Mouse (Mus musculus) layer of hippocampus, postnatal 36 days (tissue): ENCODE data around the gene Rorc. TPM values are rescaled to one million over a fixed set of nuclear protein-coding genes. Genes with fewer than 3 reads are reported as not detected.
A peak's percentile ranks its signal among the peaks of the same experiment; 100 is the strongest.

ENCODE experiments used
- DNase-seq, 2 experiments: peaks; one replicate each; pipeline ENCODE4 v3.0.0; 2022
- total RNA-seq, 2 experiments: library from RNA; stranded (reverse); gene quantifications; 2 replicates each; pipeline ENCODE4 v1.2.3; 2021

The Rorc gene
- total RNA-seq, 2 experiments from 2014 or later = 0.57 to 0.86 TPM

DNA sequence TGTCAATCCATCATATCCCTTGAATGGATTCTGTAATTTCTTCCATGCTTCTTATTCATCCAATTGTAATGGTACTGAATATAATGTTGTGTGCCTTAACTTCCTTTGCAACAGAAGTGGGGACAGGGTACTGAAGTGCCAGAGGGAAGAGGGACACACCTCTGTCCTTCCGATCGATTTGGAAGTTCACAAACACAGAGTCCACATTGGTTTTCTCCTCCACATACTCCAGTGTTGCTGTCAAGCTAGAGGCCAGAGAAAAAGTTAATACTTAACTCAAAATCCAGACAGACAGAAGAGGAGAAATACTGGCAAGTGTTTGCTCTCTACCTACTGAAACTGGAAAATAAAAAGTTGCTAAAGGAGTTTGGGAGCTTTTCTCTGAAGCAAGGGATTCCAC, 61.7 kb downstream of the Rorc start:
- no peak for DNase-seq

DNA sequence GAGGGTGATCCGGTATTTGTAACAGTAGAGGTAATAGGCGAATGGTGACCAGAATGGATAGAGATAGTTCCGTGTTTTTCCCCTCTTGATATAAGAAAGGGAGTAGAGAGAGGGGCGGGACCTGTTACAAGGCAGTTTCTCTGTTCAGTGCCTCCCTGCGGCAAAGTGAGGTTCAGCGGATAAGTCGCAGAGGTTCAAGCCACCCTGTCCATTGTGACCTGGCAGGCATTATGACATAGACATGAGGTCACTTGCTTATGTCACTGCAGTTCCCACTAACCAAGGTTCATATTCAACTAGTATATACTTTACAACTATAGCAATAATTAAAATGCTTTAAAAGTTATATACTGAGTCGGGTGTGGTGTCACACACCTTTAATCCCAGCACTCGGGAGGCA, 63.8 kb downstream of the Rorc start:
- no peak for DNase-seq

DNA sequence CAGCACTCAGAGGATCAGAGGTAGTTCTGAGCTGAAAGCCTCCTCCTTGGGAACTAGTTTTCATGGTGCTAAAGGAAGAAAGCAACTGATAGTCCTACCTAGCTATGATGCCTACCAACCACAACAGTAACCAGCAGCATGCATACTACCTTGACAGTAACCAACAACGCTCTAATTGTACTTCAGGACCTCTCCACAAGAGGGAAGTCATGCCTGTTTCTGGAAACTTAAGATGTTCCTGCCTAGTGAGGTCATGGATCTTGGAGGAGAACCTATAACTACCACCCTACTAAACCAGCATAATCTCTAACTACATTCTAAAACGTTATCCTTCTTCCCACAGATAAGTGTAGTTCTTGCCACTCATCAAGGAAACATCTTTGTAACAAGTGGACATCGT, 68.6 kb downstream of the Rorc start:
- no peak for DNase-seq

DNA sequence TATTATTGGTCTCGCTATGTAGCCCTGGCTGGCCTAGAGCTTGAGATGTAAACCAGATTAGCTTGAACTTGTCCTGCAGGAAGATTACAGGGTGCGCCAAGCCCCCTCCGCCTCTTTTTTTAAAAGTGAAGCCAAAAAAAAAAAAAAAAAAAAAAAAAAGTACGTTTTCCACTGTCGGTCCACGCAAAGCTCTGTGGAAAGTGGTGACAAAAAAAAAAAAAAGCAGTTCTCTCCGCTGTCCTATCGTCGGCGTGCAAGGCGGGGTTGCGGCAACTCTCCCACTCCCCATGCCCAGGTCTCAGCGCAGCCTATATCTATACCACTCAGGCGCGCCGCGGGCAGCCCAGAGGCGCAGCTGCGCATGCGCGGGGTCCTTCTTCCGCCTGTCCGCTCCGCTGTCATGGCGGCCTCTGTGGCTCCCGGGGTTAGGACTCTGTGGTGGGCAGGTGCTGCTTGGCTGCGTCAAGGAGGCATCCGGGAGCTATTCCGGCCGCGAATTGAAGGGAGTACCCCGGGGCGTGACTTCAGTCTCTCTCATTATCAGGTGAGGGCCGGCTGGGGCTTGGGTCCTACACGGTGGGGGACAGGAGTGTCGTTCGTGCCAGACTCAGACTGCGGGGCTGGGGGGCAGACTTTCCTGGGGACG, 70.5 kb downstream of the Rorc start, which contains the start of gene Mrpl9:
TSS of gene Mrpl9 (plus strand) at position 368 of the 646 bp plus-strand sequence.
- peak; percentile 93 to 94 for DNase-seq

DNA sequence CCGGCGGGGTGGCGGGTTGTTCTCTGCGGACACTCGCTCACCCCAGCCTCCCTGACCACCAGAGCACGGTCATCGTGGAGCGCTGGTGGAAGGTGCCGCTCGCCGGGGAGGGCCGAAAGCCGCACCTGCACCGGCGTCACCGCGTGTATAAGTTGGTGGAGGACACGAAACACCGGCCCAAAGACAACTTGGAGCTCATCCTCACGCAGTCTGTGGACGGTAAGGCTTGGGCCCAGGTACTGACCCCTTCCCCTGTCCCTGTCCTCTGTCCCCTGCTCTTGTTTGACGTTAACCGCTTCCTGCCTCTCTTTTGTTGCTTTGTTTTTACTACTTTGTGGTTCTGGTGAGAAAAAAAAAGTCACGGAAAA, 71.0 kb downstream of the Rorc start, which contains the start of gene Oaz3:
TSS of gene Oaz3 (minus strand) at position 319 of the 368 bp plus-strand sequence.
- DNase-seq = no peak

Other genes with a start within 250 kb of the Rorc start
- not detected for gene Gm10696, start 194.6 kb upstream of the Rorc start, total RNA-seq
- not detected for gene Gm5286, start 176.1 kb upstream of the Rorc start, total RNA-seq
- not detected for gene Gm4778, start 108.8 kb upstream of the Rorc start, total RNA-seq
- gene Them4, start 62.7 kb upstream of the Rorc start, total RNA-seq = 10 to 100 TPM; 27.6 to 30.7 TPM
- gene Them5, start 30.7 kb upstream of the Rorc start, total RNA-seq = not detected
- not detected for gene C2cd4d, start 10.4 kb upstream of the Rorc start, total RNA-seq
- 1 to 10 TPM in 1 of 2 experiments, under 1 TPM in 1; 0.78 to 1.2 TPM for gene Lingo4, start 25.7 kb downstream of the Rorc start, total RNA-seq
- 10 to 100 TPM; 39.1 to 43.4 TPM for gene Tdrkh, start 40.5 kb downstream of the Rorc start, total RNA-seq
- 10 to 100 TPM; 44.7 to 45.3 TPM for gene Mrpl9, start 70.5 kb downstream of the Rorc start, total RNA-seq
- not detected for gene Oaz3, start 71.1 kb downstream of the Rorc start, total RNA-seq
- gene Celf3, start 105.5 kb downstream of the Rorc start, total RNA-seq = 100 to 1,000 TPM; 156 to 195 TPM
- 1 to 10 TPM; 5.7 to 6.3 TPM for gene Riiad1, start 107.5 kb downstream of the Rorc start, total RNA-seq
- 100 to 1,000 TPM; 113 to 119 TPM for gene Snx27, start 209.9 kb downstream of the Rorc start, total RNA-seq